Mouse (Mus musculus) Muller cell, postnatal 12 days (primary cell): ENCODE results near the gene Ercc8.

Experiments used
- DNase-seq: peaks from one replicate; pipeline ENCODE4 v3.0.0-alpha.2; 2015; ENCODE audit errors: inconsistent ontology term

Ercc8 gene

DNA sequence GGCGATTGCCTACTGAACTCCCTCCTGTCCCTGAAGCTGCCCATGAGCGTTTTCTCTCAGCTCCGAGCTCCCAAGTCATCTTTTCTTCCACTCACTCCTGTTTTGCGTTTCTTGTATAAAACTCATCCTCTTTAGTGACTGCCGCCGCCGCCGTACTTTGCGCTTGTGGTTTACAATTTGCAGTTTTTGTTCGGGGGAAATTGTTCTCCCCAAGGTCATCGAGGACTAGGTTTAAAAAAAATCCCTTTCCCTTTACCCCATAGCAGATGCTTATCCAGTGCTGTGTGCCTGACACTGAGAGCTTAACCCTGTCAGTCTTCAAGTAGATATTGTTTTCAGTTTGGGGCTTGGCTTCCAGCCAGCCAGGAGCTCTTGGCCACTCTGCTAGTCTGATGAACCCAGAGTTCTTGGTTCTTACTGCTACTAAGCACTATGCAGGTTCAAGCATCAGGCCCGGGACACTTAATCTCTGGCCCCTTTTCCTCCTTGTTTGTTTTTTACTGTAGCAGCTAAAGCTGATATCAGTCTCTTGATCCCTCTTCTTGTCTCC lies 56.8 kb downstream of the Ercc8 start:
- DNase-seq: no peak

DNA sequence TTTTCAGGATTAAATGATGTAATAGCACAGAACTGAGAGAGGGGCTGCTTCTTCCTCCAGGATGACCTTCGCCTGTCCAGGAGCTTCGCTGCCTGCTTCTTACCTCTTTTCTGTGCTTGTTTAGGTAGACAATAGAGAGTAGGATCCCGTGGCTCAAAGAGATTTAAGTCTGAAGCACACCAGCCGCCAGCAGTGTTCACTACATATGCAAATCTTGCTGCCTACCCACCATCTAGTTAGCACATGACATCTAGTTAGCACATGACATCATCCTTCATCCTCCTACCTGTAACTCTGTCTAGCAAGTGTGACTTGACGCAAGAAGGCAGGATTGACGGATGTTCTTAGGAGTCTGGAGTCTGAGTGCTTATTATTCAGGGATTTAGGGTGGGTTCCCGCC lies 61.2 kb downstream of the Ercc8 start:
- DNase-seq: no peak

DNA sequence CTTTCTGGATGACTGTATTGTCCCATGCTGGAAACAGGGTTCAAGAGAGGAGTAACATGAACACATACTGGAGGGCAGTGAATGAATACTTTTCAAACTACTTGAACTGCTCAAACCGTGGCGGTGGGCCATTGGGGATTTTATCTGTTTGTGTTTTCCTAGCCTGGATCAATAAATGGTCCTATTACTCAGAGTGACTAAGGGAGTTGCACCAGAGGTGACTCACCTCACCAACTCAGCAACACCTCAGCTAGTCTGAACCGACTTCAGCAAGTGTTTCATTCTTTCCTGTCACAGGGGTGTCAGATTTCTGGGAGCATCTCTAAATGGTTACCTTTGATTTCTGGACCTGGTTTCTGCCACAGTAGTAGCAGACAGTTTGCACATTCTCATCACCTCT lies 70.7 kb downstream of the Ercc8 start:
- DNase-seq: peak; percentile 32

DNA sequence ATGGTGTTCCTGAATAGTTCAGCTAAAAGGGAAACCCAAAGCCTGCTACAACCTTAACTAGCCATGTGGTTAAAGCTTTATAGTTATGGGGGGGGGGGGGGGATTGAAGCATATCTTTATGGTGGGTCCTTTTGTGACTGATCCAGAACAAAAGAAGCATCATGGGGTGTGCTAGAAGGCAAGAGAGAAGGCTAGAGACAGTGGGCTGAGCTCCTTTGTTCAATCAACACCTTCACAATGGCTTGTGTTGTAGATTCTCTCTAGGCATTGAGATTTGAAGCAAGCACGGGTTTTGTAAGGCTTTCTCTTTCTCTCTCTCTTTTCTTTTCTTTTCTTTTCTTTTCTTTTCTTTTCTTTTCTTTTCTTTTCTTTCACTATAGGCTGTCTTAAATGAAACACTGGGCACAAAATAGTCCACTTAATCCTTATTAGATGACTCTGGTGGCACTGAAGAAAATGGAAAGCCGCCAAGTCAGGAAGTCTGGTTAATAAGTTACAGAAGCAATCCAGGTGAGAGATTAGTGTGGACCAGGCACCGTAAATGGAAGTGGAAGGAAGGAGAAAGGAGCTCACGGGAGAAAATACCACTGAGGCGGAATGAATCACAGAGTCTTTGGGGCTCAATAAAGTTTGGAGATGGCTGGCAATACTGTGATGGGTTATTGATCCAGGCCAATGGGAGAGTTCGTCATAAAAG lies 71.3 kb downstream of the Ercc8 start:
- DNase-seq: no peak

DNA sequence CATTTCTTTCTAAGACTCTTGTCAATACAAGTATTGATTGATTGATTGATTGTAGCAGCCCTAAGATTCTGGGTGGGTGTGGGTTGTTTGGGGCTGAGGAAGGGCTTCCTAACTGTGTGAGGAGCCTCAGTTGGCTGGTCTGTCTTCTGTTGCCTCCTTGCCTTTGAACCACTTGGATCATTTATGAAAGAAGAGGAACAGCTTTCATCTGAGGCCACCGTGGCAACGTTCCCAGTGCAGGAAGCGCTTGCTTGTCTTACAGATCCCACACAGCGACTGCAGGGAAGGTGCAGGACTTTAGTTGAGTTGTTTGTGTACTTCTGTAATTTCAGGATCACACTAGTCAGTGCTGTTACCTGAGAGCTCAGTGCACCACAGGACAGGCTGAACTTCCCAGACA lies 81.5 kb downstream of the Ercc8 start:
- no peak for DNase-seq

DNA sequence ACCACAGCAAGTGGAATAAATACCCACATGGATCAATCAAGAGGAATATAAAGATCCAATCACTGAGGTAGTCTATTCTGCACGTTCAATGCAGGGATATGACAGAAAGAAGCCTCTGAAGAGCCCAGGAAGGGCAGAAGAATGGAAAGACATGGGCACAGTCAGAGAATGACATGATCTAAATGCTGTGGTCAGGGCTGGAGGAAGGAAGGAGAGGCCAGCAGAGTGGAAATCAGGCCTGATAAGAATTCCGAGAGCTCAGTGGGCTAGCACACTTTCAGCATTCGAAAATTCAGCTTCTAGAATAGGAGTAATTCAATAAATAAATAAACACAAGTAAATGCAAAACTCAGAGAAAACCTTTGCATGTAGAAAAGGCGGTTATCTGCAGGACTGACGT lies 83.2 kb downstream of the Ercc8 start:
- no peak for DNase-seq
